Mouse (Mus musculus): ENCODE data around the gene Ccdc107.
A peak's percentile ranks its signal among the peaks of the same experiment; 100 is the strongest.

Gene Ccdc107

GRCm38 (mm10) chr4:43511675-43512454 is 19.2 kb downstream of the Ccdc107 start:
- ATAC-seq (ENCODE audit: low TSS enrichment), result no peak

GRCm38 (mm10) chr4:43512653-43513052 is 20.0 kb downstream of the Ccdc107 start:
- no peak for ATAC-seq (ENCODE audit: low TSS enrichment)

DNA sequence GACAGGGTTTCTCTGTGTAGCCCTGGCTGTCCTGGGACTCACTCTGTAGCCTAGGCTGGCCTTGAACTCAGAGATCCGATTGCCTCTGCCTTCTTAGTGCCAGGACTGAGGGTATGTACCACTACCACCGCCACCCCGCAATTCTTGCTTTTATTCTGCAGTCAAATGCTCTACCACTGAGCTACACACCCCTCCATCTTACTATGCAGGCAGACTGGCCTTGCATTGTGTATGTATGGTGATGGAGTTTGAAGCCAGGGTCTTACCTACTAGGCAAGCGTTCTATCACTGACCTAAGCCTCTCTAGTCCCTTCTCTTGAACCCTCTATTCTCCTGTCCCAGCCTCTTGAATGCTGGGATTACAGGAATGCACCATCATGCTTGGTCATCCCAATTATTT is 20.6 kb downstream of the Ccdc107 start:
- ATAC-seq (ENCODE audit: low TSS enrichment), result no peak

- ATAC-seq (ENCODE audit: low TSS enrichment), result no peak
These were observed 21.1 kb downstream of the Ccdc107 start for GRCm38 (mm10) chr4:43513791-43514190.

DNA sequence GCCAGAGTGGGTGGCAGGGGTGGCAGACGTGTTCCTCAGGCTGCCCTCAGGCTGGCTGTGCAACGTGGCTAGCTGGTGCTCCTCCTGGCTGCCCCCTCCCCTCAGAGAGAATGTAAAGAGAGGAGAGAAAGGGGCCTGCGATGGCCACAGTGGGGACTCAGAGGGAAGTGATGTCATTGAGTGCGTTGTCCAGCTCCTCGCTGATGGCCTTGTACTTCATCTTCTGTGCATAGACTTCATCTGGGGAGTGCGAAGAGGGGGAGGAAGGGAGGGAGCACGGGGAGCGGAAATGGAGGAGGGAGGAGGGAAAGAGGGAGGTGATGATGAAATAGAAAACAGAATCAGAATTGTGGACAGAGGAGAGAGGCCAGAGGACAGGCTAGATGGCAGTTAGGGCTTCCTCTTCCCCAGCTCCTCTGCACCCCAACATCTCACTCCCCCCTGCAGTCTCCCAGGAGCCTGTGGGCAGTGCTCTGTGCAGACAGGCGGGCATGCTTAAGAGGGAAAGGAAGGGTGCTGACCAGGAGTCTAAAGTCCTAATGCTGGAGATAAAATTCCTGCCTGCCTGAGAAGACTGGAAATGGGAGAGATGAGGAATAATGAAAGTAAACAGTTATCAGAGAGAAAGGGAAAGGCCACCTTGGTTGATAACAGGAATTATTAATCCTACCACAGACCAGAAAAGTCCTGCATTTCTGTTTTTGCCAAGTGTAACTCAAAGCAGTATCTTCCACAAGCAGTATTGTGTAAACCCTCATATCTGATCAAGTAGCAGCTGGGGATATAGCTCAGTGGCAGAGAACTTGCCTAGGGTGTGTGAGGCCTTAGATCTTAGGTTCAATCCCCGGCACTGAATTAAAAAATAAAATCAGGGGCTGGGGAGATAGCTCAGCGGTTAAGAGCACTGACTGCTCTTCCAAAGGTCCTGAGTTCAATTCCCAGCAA is 23.3 kb downstream of the Ccdc107 start:
- ATAC-seq (ENCODE audit: low TSS enrichment), result no peak

GRCm38 (mm10) chr4:43519551-43519950 is 26.9 kb downstream of the Ccdc107 start:
- ATAC-seq (ENCODE audit: low TSS enrichment), result no peak

GRCm38 (mm10) chr4:43519956-43520355 is 27.3 kb downstream of the Ccdc107 start:
- peak; percentile 83 for ATAC-seq (ENCODE audit: low TSS enrichment)

GRCm38 (mm10) chr4:43527880-43528279 is 35.2 kb downstream of the Ccdc107 start:
- ATAC-seq (ENCODE audit: low TSS enrichment), result no peak

GRCm38 (mm10) chr4:43528487-43528886 is 35.8 kb downstream of the Ccdc107 start:
- ATAC-seq (ENCODE audit: low TSS enrichment), result no peak

DNA sequence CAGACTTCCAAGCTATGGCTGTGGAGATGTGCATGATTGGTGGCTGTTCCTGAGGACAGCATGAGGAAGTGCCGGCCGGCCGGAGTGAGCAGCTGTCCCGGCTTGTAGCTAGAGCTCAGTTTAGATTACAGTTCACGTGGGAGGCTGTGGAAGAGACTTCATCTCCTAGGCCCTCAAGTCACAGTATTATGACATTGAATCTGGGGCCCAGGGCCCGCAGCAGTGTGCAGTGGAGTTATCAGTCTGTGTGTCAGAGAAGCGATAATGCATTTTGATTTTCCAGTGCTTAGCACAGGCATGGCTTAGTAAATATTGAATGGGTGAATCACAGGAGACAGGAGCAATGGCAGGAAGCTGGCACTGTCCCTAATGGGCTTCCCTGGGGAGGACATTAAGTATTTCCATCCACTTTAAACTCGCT is 37.4 kb downstream of the Ccdc107 start:
- ATAC-seq (ENCODE audit: low TSS enrichment), result peak; percentile 74

DNA sequence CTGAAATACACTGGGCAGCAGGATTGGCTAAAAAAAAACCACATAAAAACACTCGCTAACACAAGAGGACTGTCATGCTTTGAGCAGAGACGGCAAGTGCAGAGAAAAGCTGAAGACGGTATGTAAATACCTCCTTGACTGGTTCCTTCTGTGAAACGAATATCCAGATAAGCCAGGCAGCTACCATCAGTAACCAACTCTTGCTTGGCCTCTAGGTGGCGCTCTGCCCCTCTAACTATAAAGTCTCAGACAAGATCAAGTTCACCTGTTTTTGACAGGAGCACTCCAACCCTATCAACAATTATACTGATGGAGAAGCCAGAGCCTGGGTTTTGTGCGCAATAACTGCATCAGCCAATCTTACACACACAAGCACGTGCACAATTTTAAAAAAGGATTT is 37.9 kb downstream of the Ccdc107 start:
- ATAC-seq (ENCODE audit: low TSS enrichment), result peak; percentile 87

GRCm38 (mm10) chr4:43533270-43533669 is 40.6 kb downstream of the Ccdc107 start:
- no peak for ATAC-seq (ENCODE audit: low TSS enrichment)

GRCm38 (mm10) chr4:43535628-43536027 is 42.9 kb downstream of the Ccdc107 start:
- no peak for ATAC-seq (ENCODE audit: low TSS enrichment)

DNA sequence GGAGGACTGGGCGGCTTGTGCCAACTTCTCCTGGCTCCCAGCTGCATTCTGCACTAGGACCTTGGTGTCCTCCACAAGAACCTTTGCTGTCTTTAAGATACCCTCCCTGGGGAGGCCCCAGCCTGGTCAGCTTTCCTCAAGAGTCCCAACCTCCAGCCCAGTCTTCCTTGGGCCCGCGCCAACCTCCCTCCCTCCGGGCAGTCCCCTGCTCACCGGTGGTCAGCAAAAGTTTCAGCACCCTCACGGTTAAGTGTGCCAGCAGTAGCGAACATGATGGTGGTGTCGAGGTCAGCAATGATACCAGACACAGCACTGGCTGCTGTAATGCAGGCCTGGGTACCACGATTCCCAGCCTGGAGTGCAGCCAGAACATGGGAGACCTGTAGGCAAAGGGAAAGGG is 43.3 kb downstream of the Ccdc107 start:
- ATAC-seq (ENCODE audit: low TSS enrichment), result no peak

GRCm38 (mm10) chr4:43542044-43542443 is 49.3 kb downstream of the Ccdc107 start:
- no peak for ATAC-seq (ENCODE audit: low TSS enrichment)

All from frontal cortex, adult (tissue).